Mouse (Mus musculus): ENCODE results near the gene Unc45a.
A peak's percentile ranks its signal among the peaks of the same experiment; 100 is the strongest.

Gene Unc45a

DNA sequence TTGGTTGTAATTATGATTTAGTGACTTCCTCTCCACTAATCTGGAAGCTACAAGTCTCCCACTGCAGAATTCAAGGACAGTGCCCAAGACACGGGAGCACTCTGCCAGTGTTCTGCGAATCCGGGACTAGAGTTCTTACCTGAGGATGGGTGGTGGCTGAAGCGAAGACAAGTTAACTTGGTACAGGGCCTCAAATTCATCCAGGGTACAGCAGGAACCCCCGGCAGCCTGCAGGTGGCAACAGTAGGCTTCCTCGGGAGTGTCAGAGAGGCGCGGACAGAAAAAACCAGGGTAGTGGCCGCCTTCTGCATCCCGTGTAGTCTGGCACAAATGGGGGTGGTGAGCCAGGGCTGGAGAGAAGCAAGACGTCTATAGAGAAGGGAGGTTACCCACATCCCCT, at the start of gene Unc45a:
Gene Unc45a, minus strand, starts transcription at position 213 of the 400 bp plus-strand sequence.
- DNase-seq (ENCODE audit: low read depth, low spot score), result peak; percentile 71

- DNase-seq (ENCODE audit: low read depth, low spot score), result no peak
These were observed 47.1 kb upstream of the Unc45a start, which contains the start of gene Fes for GRCm38 (mm10) chr7:80387633-80388543. Gene Fes, minus strand, starts transcription at chr7:80387946.

DNA sequence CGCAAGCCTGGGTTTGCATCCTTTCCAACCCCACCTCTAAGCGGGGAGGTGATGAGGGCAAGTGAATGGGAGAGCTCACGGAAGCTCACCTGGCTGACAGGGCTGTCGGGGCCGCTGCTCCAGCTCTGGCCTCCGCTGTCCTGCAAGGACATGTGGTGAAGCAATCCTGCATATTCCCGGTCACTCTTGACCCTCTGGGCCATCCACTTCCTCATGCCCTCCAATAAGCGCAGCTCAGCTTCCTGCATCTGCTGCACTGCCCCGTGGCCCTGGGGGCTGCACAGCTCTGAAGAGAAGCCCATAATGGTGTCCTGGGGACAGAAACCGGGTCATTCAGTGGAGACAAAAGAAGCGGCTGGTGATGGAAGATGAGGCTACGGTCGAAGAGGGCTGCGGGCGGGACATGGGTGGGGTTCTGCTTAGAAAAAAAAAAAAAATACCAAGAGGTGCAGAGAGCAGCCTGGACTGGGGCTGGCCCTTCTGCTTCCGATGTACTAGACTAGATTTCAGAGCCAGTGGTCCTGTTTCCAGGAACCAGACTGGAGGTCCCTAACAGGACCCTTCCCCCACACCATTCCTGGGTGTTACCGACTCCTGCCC, 46.3 kb upstream of the Unc45a start:
- DNase-seq (ENCODE audit: low read depth, low spot score), result no peak

GRCm38 (mm10) chr7:80386235-80386930, 45.6 kb upstream of the Unc45a start:
- peak; percentile 87 for DNase-seq (ENCODE audit: low read depth, low spot score)

- no peak for DNase-seq (ENCODE audit: low read depth, low spot score)
These were observed 42.1 kb upstream of the Unc45a start for GRCm38 (mm10) chr7:80382919-80383318.

DNA sequence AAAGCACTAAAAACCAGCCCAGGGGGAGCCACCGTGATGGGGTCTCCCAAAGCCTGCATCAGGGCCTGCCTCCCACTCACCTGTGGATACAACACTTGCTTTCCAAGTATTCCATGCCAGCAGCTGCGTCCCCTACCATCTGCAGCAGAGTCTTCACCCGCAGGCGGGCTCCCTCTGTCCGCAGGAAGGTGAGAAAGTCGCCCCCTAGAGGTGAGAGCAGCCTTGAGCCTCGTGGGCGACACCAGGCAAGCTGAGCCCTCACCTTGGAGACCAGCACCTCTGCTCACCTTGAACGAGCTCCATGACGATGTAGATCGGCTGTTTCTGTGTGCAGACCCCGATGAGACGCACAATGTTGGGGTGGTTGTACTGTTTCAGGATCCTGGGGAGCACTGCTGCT, 38.7 kb upstream of the Unc45a start:
- DNase-seq (ENCODE audit: low read depth, low spot score), result no peak

- peak; percentile 52 for DNase-seq (ENCODE audit: low read depth, low spot score)
These were observed 36.7 kb upstream of the Unc45a start for GRCm38 (mm10) chr7:80377471-80377870.

DNA sequence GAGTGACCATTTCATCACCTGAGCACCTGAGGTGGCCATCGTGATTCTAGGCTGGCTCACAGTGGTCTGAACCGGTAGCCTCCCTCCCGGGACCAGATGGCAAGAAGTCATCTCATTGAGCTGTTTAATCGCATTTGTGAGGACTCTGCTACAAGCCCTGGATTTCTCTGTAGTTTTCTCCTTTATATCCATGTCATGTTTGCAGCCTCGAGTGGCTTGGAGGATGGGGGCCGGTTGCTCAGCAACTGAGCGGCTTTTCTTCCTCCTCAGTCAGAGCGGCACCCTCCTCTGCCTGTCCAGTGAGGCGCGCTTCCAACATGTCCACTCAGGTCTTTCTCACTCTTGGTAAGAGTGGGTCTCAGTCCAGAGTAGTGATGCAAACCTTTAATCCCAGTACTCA, 35.4 kb upstream of the Unc45a start:
- DNase-seq (ENCODE audit: low read depth, low spot score), result no peak

DNA sequence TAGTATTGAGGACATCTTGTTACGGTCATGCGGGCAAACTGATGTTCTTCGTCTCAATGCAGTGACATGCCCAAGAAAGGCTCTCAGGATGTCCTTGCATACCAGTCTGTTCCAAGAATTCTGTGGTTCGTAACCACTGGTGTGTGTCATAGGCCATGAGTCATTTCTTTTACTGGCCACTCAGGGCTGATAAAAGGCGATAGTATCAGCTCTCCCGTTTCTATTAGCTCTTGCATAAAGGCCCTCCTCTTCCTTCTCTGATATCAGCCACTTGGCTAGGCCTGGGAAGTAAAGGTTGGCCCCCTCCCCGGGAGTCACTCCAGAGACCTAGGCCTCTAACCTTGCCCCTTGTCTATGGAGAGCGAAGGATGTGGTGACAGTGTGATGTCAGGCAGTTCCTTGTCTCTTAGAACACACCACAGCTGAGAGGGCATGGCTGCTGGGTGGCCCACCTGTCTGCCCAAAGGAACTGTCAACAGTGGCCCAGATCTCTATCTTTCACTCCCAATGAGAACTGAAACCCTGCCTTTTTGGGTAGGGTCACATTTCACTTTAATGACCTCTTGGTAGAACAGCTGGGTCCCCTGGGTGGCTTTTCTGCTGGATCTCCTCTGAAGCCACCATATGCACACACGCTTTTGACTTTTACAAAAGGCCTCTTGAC, 34.7 kb upstream of the Unc45a start:
- no peak for DNase-seq (ENCODE audit: low read depth, low spot score)

DNA sequence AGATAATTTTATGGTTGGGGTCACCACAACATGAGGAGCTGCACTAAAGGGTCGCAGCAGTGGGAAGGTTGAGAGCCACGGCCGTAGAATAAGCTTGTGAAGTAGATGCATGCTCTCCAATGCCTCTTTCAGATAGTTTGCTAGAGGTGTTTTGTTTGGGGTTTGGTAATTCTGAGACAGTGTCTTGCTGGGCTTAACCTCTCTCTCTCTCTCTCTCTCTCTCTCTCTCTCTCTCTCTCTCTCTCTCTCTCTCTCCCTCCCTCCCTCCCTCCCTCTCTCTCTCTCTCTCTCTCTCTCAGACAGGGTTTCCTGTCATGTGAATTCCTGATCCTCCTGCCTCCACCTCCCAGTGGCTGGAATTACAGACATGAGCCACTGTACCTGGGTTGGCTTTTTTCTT, 33.9 kb upstream of the Unc45a start:
- no peak for DNase-seq (ENCODE audit: low read depth, low spot score)

DNA sequence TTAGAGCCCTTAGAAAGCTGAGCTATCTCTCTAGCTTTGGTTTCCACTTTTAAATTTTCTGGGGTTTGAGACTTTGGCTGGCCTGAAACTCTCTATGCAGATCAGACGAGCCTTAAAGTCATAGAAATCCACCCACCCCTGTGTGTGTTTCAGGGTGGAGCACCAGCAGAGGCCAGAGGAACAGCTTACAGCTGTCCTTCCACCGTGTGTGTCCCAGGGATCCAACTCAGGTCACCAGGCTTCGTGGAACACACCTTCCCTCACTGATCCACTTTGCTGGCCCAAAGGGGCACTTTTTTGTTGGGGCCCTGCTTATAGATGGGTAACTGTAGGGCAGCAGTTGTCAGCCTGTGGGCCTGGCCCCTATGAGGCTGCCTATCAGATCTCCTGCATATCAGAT, 33.5 kb upstream of the Unc45a start:
- DNase-seq (ENCODE audit: low read depth, low spot score), result no peak

DNA sequence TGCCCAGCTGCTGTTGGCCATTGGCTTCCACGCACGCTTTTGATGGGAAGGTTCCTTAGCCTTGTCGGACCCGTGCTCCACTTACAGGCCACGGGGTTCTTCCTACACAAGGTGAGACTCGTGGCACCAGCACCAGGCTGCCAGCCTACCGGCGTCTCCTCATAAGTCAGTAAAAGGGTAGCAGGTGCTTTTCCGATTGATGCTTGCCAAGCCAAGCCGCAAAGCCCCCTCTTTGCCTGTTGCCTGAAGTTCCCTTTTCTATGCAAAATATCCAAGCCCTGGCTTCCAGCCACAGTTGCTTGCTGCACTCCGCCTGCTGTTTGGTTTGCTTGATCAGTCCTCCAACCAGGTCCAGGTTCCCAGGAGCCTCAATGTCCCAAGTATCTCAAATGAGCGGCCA, 33.0 kb upstream of the Unc45a start:
- no peak for DNase-seq (ENCODE audit: low read depth, low spot score)

DNA sequence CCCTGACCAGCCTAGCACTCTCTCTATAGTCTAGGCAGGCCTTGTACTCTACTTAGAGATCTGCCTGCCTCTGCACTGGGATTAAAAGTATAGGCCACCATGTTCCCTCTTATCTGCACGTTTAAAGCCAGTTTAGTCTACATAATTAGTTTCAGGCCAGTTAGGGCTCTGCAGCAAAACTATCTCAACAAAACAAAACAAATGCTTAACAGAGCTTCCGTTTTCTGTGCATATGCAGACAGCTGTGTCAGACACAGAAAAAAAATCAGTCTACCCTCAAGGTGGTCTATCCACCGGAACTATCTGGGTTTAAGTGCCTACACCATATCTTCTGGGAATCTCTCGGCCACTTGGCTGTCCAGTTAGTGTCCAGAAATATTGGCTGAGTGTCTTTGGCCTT, 32.5 kb upstream of the Unc45a start:
- DNase-seq (ENCODE audit: low read depth, low spot score), result no peak

DNA sequence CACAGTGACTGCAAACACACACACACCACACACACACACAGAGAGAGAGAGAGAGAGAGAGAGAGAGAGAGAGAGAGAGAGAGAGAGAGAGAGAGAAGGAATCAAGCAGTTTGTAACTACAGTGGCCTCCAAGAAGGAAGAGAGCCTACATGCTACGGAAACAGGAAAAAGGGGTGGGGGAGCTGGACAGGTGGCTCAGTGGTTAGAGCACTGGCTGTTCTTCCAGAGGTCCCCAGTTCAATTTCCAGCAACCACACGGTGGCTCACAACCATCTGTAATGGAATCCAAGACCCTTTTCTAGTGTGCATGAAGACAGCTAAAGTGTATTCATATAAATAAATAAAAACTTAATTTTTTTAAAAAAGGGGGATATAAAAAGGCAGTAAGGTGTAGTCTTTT, 31.9 kb upstream of the Unc45a start:
- no peak for DNase-seq (ENCODE audit: low read depth, low spot score)

- DNase-seq (ENCODE audit: low read depth, low spot score), result no peak
These were observed 31.4 kb upstream of the Unc45a start for GRCm38 (mm10) chr7:80372166-80372565.

DNA sequence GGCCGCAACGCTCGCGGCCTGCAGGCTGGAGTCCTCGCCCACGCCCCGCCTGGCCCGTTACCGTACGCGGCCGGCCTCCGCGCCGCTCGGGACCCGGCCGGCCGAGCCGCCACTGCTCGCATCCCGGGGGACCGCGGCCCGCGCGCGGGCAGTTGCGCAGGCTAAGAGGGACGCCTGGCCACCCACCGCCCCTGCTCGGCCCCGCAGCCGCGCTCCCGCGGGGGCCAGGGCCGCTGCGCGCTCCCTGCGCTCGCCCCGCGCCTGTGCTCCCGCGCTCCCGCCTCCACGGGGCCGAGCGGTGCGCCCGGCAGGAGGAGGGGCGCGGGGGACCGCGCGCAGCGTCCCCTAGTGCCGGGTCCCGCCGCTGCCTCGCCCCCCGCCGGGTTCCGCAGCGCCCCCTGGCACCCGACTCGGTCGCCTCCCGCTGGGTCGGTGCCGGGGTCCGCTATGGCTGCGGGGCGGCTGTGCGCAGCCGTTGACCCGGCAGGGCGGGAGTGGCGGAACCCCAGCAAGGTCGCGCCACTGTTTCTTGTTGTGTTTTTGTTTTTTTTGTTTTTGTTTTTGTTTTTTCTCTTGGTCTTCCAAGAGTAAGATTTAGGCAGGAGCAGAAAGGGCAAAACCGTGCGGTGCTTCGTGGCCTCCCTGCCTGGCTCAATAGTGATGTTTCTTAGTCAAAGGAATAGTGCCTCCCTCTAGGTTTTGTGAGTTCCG, 30.4 kb upstream of the Unc45a start, which contains the start of gene Man2a2:
Gene Man2a2, minus strand, starts transcription at position 335 of the 711 bp plus-strand sequence.
- DNase-seq (ENCODE audit: low read depth, low spot score), result peak; percentile 64

GRCm38 (mm10) chr7:80370649-80371040, 29.8 kb upstream of the Unc45a start:
- peak; percentile 92 for DNase-seq (ENCODE audit: low read depth, low spot score)

- no peak for DNase-seq (ENCODE audit: low read depth, low spot score)
These were observed 29.2 kb upstream of the Unc45a start for GRCm38 (mm10) chr7:80369967-80370431.

DNA sequence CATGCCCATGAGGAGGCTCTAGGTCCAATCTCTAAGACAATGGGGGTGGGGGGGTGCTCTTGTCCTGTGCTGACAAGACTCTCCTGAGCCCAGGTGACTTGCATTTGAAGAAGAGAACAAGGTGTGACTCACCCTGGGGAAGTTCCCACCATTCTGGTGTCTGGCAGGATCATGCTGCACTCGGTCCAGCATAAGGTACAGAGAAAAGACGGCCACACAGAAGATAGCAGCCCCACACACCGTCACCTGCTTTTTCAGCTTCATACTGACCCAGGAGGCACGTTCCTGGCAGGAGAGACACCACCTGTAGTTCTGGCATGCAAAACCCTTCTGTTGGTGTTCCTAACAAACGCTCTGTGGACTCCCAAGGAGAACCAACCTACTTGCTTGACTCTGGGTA, 28.7 kb upstream of the Unc45a start:
- DNase-seq (ENCODE audit: low read depth, low spot score), result no peak

- DNase-seq (ENCODE audit: low read depth, low spot score), result no peak
These were observed 28.0 kb upstream of the Unc45a start for GRCm38 (mm10) chr7:80368635-80369421.
